Mouse (Mus musculus): ENCODE data around the gene Gapvd1. TPM values are rescaled to one million over a fixed set of nuclear protein-coding genes. Genes with fewer than 3 reads are reported as not detected.
A peak's percentile ranks its signal among the peaks of the same experiment; 100 is the strongest.

Gene Gapvd1
- total and polyA plus RNA-seq, 3 experiments: 62.4 to 174 (median 96.7) TPM

DNA sequence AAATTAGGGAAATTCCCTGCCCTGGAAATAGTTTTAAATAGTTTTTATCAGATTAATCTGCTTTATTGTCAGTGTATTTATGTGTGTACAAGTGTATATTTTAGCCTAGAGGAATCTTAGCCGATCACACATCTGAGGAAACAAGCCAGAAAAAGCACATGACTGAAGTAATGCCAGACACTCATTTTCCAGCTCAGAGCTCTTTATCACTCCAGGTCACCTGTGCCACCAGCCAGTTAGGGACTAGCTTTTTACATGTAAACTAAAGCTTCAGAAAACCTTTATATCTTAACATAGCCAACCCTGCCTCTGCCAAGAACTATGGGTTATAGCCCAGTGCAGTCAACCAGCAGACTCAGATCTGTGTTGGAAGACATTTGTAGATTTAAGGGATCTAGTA is 49.8 kb upstream of the Gapvd1 start (continued):
- no peak for TF ChIP-seq ELF1 (IDR thresholded peaks at IDR 0.05; ENCODE audit: low read depth, low read length)
- peak; percentile 87 for TF ChIP-seq TCF12 (IDR thresholded peaks at IDR 0.05; ENCODE audit: low read depth, low read length)
- TF ChIP-seq TBP (IDR thresholded peaks at IDR 0.05; ENCODE audit: low read depth, low read length): no peak
- peak; percentile 94 for TF ChIP-seq MXI1 (IDR thresholded peaks at IDR 0.05; ENCODE audit: low read depth, low read length)
- no peak for TF ChIP-seq E2F4 (IDR thresholded peaks at IDR 0.05; ENCODE audit: borderline replicate concordance, low read depth, low read length)
- no peak for TF ChIP-seq JUND (IDR thresholded peaks at IDR 0.05; ENCODE audit: low read depth, low read length)
- TF ChIP-seq ZMIZ1 (IDR thresholded peaks at IDR 0.05; ENCODE audit: low read depth, low read length): no peak; the same call in 1 of the 2 replicates
- peak; percentile 80 for TF ChIP-seq SIN3A (IDR thresholded peaks at IDR 0.05; ENCODE audit: low read length)
- TF ChIP-seq MAFK (IDR thresholded peaks at IDR 0.05; ENCODE audit: borderline replicate concordance, low read depth, low read length): no peak; the same call in 1 of the 2 replicates
- no peak for TF ChIP-seq CHD2 (IDR thresholded peaks at IDR 0.05; ENCODE audit: low read length)
- 0 out of 2 replicates have a peak, but pooled peaks have one; percentile 19 for TF ChIP-seq RCOR1 (IDR thresholded peaks at IDR 0.05; ENCODE audit: low read depth, low read length)
- TF ChIP-seq USF1 (IDR thresholded peaks at IDR 0.05; ENCODE audit: low read depth, low read length): peak; percentile 85
- no peak for TF ChIP-seq NRF1 (IDR thresholded peaks at IDR 0.05; ENCODE audit: insufficient read depth, low read depth, low read length, poor library complexity, severe bottlenecking)
- no peak for TF ChIP-seq UBTF (IDR thresholded peaks at IDR 0.05; ENCODE audit: borderline replicate concordance, insufficient read depth, low read depth, low read length)
- no peak for TF ChIP-seq CHD1 (IDR thresholded peaks at IDR 0.05; ENCODE audit: low read depth, low read length)
- peak; percentile 88 for TF ChIP-seq ETS1 (IDR thresholded peaks at IDR 0.05; ENCODE audit: low read depth, low read length)
- no peak; the same call in 1 of the 2 replicates for TF ChIP-seq POLR2AphosphoS2 (IDR thresholded peaks at IDR 0.05; ENCODE audit: low read length)
- TF ChIP-seq KAT2A (conservative IDR thresholded peaks at IDR 0.05; ENCODE audit: low read depth, low read length): no peak; the same call in 1 of the 2 replicates
- TF ChIP-seq HCFC1 (IDR thresholded peaks at IDR 0.05; ENCODE audit: low read depth, low read length): no peak

DNA sequence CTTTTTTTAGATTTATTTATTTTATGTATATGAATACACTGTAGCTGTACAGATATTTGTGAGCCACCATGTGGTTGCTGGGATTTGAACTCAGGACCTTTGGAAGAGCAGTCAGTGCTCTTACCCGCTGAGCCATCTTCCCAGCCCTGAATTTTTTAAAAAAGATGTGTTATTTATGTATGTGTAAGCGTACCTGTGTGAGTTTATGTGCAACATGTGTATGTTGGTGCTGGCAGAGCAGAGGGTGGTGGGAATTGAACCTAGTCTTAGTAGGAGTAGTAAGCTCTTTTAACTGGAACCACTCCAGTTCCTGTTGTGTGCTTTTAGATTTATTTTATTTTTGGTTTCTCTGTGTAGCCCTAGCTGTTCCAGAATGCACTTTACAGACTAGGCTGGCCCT is 49.1 kb upstream of the Gapvd1 start:
- Histone ChIP-seq H3K36me3 (ENCODE audit: control insufficient read depth in 1 of 2, insufficient read depth in 2 of 2, low read length in 2 of 2) (peaks cover 5 to 61% of the 10 kb centered on the region in 2 experiments), H3K4me3 (ENCODE audit: control insufficient read depth in 1 of 2, insufficient read depth in 1 of 2, low read depth in 2 of 2, low read length in 2 of 2) (0 out of 4 replicates have a peak overlapping the region, but pooled peaks of 1 of the 2 experiments have one; percentile 98), H3K4me1 (ENCODE audit: control insufficient read depth in 1 of 2, insufficient read depth in 2 of 2, low read length in 2 of 2) (peaks cover 21 to 36% of the 10 kb centered on the region in 2 experiments), H3K27me3 (ENCODE audit: control insufficient read depth in 1 of 2, insufficient read depth in 2 of 2, low read length in 2 of 2) (no peaks in the 10 kb centered on the region), H3K9me3 (replicated peaks; ENCODE audit: insufficient read depth, low read length) (no peaks in the 10 kb centered on the region), H3K9ac (ENCODE audit: control insufficient read depth, low read depth, low read length, poor library complexity, severe bottlenecking) (peak overlapping the region; percentile 11; the same call in 1 of the 2 replicates), H3K27ac (ENCODE audit: control insufficient read depth, low read depth, low read length) (peak overlapping the region; percentile 47), H3K79me2 (ENCODE audit: control insufficient read depth, insufficient read depth, low read length, poor library complexity) (peaks cover 53% of the 10 kb centered on the region)
- TF ChIP-seq GATA1 (IDR thresholded peaks at IDR 0.05; ENCODE audit: low read depth, low read length): no peak
- TF ChIP-seq TBP (IDR thresholded peaks at IDR 0.05; ENCODE audit: low read depth, low read length): peak; percentile 63; the same call in 1 of the 2 replicates
- no peak for DNase-seq (ENCODE audit: low read depth, low spot score)

All from MEL (cell line).